Mouse (Mus musculus) thymus, adult 2 months (tissue): Measurements from ENCODE around the gene Akt3. TPM values are rescaled to one million over a fixed set of nuclear protein-coding genes. Genes with fewer than 3 reads are reported as not detected.

Experiments used
- DNase-seq: peaks from one replicate; pipeline ENCODE4 v3.0.0; 2021
- H3K27ac ChIP-seq: fragments of 200-500 bp; 2 replicates; pipeline ENCODE4 v1.5.1; 2012; ENCODE audit warnings: low read length, control low read depth; ENCODE audit not compliant: control insufficient read depth, insufficient read depth
- H3K27me3 ChIP-seq: fragments of 200-500 bp; 2 replicates; pipeline ENCODE4 v1.6.1; 2012; ENCODE audit warnings: mild to moderate bottlenecking, low read length, moderate library complexity, mixed read lengths; ENCODE audit not compliant: control insufficient read depth, insufficient read depth
- H3K36me3 ChIP-seq: fragments of 200-500 bp; 2 replicates; pipeline ENCODE4 v1.6.1; 2012; ENCODE audit warnings: mild to moderate bottlenecking, low read length, moderate library complexity; ENCODE audit not compliant: control insufficient read depth, insufficient read depth
- H3K4me1 ChIP-seq: fragments of 200-500 bp; replicated peaks from 2 replicates; pipeline ENCODE4 v1.6.1; 2012; ENCODE audit warnings: low read length; ENCODE audit not compliant: control insufficient read depth, insufficient read depth
- H3K4me3 ChIP-seq: fragments of 200-500 bp; 2 replicates; pipeline ENCODE4 v1.5.1; 2012; ENCODE audit warnings: mild to moderate bottlenecking, low read length, control low read depth, moderate library complexity; ENCODE audit not compliant: control insufficient read depth, insufficient read depth
- CTCF ChIP-seq: fragments of 200-500 bp; IDR thresholded peaks from 2 replicates; pipeline ENCODE4 v1.5.1; 2012; ENCODE audit warnings: mild to moderate bottlenecking, control low read depth, low read length, moderate library complexity, borderline replicate concordance; ENCODE audit not compliant: control insufficient read depth, poor library complexity, insufficient read depth; ENCODE audit errors: extremely low read depth
- POLR2A ChIP-seq: fragments of 200-500 bp; IDR thresholded peaks from 2 replicates; pipeline ENCODE4 v1.6.1; 2012; ENCODE audit warnings: mild to moderate bottlenecking, low read length, control low read depth, moderate library complexity; ENCODE audit not compliant: control insufficient read depth, poor library complexity, insufficient read depth; ENCODE audit errors: extremely low read depth
- WGBS: fragments of 180-500 bp; shearing (Covaris S2); methylation state at CpG from one replicate; pipeline ENCODE4 v1.1.7; 2018; 5-methylcytosine and 5-hydroxymethylcytosine counted together
- polyA plus RNA-seq: library from polyadenylated mRNA; depleted of rRNA; stranded (reverse); fragments of >200 nt; gene quantifications from 2 replicates; pipeline ENCODE4 v1.2.3, GENCODE M21; 2012

Gene Akt3
- polyA plus RNA-seq, 1 experiment = 6.6 TPM

DNA sequence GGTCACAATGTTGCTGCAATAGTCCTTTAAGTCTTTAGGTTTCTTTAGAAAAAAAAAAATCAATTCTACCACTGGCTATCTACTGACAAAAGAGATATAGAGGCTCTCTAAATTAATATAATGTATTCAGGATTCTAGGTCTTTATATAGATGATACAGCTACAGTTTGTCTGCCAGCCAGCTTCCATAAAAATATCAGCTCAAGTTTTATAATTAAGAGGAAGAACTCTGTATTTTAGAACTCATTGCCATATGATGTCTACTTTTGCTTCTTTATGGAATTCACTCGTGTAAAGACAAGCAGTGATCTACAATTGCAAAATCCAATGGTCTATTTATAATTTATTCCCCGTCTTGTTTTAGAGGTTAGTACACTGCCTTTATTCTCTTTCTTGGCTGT lies 188.8 kb downstream of the Akt3 start:
- Histone ChIP-seq H3K4me3 (no peak overlapping the region), H3K36me3 (no peaks in the 10 kb centered on the region), H3K4me1 (no peaks in the 10 kb centered on the region), H3K27ac (no peak overlapping the region), H3K27me3 (no peaks in the 10 kb centered on the region)
- TF ChIP-seq CTCF = no peak
- no peak for DNase-seq
- 95% methylated on average over 2 of the region's 2 CpGs for WGBS

DNA sequence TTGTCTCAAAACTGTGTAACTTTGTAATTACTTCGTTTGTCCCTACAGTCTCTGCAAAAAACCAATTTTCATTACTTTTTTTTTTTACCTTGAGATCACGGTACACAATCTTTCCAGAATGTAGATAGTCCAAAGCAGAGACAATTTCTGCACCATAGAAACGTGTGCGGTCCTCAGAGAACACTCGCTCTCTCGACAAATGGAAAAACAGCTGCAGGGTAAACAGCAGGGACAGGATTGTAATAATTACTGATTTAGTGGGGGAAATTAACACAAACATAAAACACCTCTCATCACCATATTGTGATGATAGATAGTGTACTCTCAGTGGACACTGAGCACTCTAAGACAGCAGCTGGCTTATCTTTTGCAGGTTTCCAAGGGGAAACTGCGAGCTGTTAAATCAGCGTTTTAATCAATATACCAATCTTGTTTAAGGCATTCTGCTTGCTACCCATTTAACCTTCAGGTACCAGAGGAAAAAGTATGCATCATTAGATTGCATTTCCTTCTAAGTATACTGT lies 190.8 kb downstream of the Akt3 start:
- TF ChIP-seq POLR2A (no peak), CTCF (no peak)
- Histone ChIP-seq H3K27me3 (no peaks in the 10 kb centered on the region), H3K4me1 (no peaks in the 10 kb centered on the region), H3K36me3 (no peaks in the 10 kb centered on the region), H3K27ac (no peak overlapping the region), H3K4me3 (no peak overlapping the region)
- WGBS = 98% methylated on average over 8 of the region's 8 CpGs
- no peak for DNase-seq

DNA sequence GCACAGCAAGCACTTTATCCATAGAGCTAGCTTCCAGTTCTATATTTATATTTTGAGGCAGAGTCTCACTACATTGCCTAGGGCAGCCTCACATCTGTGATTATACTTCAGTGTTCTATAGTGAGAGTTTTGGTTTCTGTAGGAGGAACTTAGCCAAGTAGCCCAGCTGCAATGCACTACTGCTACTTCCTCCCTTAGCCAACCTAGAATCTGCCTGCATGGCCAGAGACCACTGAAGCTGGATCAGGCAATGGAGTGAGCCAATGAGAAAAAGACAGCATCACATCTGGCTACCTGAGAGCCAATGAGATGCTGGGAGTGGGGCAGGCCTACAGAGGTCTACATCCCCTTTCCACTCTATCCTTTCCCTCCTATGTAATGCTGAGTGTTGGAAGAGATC lies 192.3 kb downstream of the Akt3 start:
- TF ChIP-seq POLR2A (no peak), CTCF (no peak)
- no peak overlapping the region for H3K27ac ChIP-seq
- H3K4me1 ChIP-seq = no peaks in the 10 kb centered on the region
- H3K4me3 ChIP-seq = no peak overlapping the region
- DNase-seq = no peak
- no peaks in the 10 kb centered on the region for H3K36me3 ChIP-seq
- H3K27me3 ChIP-seq = no peaks in the 10 kb centered on the region

DNA sequence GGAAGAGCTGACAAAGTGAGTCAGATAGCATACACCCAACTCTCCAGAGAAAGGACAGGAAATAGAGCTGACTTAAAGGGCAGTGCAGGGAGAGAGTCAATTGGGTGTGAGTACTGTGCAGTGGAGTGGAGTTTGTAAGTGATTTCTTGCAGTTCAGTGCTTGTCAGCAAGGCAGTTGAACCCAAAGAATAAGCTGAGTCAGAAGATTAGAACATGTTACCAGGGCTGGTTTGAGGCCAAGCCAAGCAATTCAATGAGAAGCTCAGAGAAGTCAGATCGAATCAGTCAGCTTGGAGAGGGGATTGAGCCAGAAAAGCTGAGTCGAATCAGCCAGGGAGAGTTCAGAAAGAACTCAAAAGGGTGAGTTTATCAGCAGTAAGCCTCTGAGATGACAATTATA lies 196.2 kb downstream of the Akt3 start:
- Histone ChIP-seq H3K27ac (no peak overlapping the region), H3K27me3 (no peaks in the 10 kb centered on the region), H3K4me3 (no peak overlapping the region), H3K36me3 (no peaks in the 10 kb centered on the region), H3K4me1 (no peaks in the 10 kb centered on the region)
- TF ChIP-seq POLR2A (no peak), CTCF (no peak)
- WGBS = 93% methylated on average over 2 of the region's 2 CpGs
- DNase-seq = no peak

DNA sequence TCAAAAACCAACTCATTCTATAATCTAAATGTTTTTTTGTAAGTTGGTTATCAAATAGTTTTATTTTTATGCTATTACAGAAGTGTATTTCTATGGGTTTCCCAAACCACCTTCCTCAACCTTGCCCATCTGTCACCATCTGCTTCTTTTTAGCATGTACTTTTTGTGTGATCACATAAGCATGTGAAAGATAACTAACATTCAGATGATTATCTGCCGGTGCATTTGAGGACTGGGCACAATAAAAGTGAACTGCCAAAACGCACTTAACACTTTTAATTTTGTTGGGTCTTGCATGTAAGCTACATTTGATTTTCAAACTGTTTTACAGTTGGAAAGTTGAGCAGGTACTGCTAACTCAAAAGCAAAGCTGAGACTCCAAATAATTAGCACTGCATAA lies 203.1 kb downstream of the Akt3 start:
- no peaks in the 10 kb centered on the region for H3K27me3 ChIP-seq
- TF ChIP-seq CTCF = no peak
- TF ChIP-seq POLR2A = no peak
- 73% methylated on average over 2 of the region's 2 CpGs for WGBS
- no peaks in the 10 kb centered on the region for H3K36me3 ChIP-seq
- no peak overlapping the region for H3K4me3 ChIP-seq
- no peak overlapping the region for H3K27ac ChIP-seq
- DNase-seq = no peak
- no peaks in the 10 kb centered on the region; the same call in 1 of the 2 replicates for H3K4me1 ChIP-seq

DNA sequence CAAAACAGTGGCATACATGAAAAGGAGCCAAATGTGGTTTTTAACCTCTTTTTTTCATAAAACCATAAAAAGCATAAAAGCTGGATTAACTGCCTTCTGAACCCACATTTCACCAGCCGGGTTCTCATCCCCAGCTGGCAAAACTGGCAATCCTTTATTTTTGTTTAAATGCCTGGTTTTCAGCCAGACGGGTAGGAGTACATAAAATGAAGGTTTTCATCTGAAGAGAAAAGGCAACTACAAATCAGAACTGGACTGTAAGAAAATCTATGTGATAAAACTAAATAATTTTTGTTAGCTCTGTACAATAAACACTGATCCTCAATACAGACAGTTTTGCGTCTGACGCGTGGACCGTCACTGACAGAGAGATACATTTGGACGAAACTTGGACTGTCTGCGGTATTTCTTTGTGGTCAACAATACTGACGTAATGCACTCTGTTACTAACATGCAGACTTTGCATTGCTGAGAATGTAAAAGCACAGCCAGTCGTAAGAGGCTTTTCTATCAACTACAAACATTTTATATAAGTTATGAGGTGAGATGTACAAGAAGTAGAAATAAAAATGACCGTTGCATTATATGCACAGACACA lies 206.5 kb downstream of the Akt3 start:
- no peak for TF ChIP-seq CTCF
- no peak for TF ChIP-seq POLR2A
- Histone ChIP-seq H3K4me1 (no peaks in the 10 kb centered on the region; the same call in 1 of the 2 replicates), H3K27ac (no peak overlapping the region), H3K4me3 (no peak overlapping the region), H3K27me3 (no peaks in the 10 kb centered on the region), H3K36me3 (no peaks in the 10 kb centered on the region)
- no peak for DNase-seq
- whole genome bisulfite sequencing = 77% methylated on average over 11 of the region's 11 CpGs

DNA sequence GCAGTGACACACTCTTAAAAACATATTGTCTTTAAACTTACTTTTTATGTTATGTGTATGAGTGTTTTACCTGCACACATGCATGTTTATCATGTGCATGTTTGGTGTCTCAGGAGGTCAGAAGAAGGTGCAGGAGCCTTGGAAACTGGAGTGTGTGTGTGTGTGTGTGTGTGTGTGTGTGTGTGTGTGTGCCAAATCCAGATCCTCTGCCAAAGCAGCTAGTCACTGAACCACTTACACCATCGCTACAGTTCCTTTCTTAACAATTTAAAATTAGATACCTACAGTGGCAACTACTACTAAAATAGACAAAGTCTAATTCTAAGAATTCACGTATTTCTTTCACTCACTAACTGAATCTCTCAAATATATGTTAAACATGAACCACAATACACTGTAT lies 209.2 kb downstream of the Akt3 start:
- WGBS = 99% methylated on average over 2 of the region's 2 CpGs
- Histone ChIP-seq H3K27ac (no peak overlapping the region), H3K27me3 (no peaks in the 10 kb centered on the region), H3K4me3 (no peak overlapping the region), H3K4me1 (no peaks in the 10 kb centered on the region; the same call in 1 of the 2 replicates), H3K36me3 (no peaks in the 10 kb centered on the region)
- TF ChIP-seq CTCF = no peak
- TF ChIP-seq POLR2A = no peak
- DNase-seq = no peak
